Mouse (Mus musculus) spleen, adult 10 weeks (tissue): ENCODE data around the gene Glg1. TPM values are rescaled to one million over a fixed set of nuclear protein-coding genes. Genes with fewer than 3 reads are reported as not detected.

ENCODE experiments used
- polyA plus RNA-seq: library from polyadenylated mRNA; stranded (reverse); fragments of 350-450 nt; fragmentation: Illumina TruSeq; extraction: RNeasy Lipid Tissue Mini Kit (QIAGEN cat#74804); gene quantifications from one replicate; pipeline ENCODE4 v1.2.3, GENCODE M21; 2015; ENCODE audit warnings: low replicate concordance; ENCODE audit not compliant: insufficient read depth

Gene Glg1
- polyA plus RNA-seq, result 51.2 TPM

GRCm38 (mm10) chr8:111258631-111259407 lies at the start of gene Glg1:
Gene Glg1 (minus strand): TSS chr8:111259216.

GRCm38 (mm10) chr8:111299821-111300568 lies 41.0 kb upstream of the Glg1 start, which contains the start of gene Rfwd3:
Gene Rfwd3 (minus strand): TSS chr8:111300222.

Other genes starting within 250 kb of the Glg1 start
- 18.4 TPM for gene Ddx19b, start 227.5 kb downstream of the Glg1 start, polyA plus RNA-seq
- gene Aars, start 226.1 kb downstream of the Glg1 start, polyA plus RNA-seq, result 20.9 TPM
- 6.0 TPM for gene Exosc6, start 202.9 kb downstream of the Glg1 start, polyA plus RNA-seq
- not detected for gene Clec18a, start 166.8 kb downstream of the Glg1 start, polyA plus RNA-seq
- gene Pdpr, start 164.6 kb downstream of the Glg1 start, polyA plus RNA-seq, result 22.5 TPM
- gene Rfwd3, start 41.0 kb upstream of the Glg1 start, polyA plus RNA-seq, result 55.1 TPM
- gene Mlkl, start 79.0 kb upstream of the Glg1 start, polyA plus RNA-seq, result 9.7 TPM
- not detected for gene Fa2h, start 134.6 kb upstream of the Glg1 start, polyA plus RNA-seq